Comparison of ENCODE assay signal across 8 mouse cellular contexts in genomic region chr14:55824481-55825215, GRCm38 (mm10). TPM values are rescaled to one million over a fixed set of nuclear protein-coding genes. Genes with fewer than 3 reads are reported as not detected.
DNase-seq lines count a peak whose midpoint lies in the region; ATAC-seq and TF ChIP-seq lines count a peak whose summit lies in the region.

No protein-coding gene starts in this region.

- peak overlapping the region; percentile 46 for H3K4me3 ChIP-seq in kidney, adult 2 months (ENCODE audit: insufficient read depth, low read depth, low read length)

- no peak for TF ChIP-seq CTCF in kidney, adult 2 months (conservative IDR thresholded peaks at IDR 0.05; ENCODE audit: insufficient read depth, insufficient read length, low read depth, low read length)

- H3K4me1 ChIP-seq in kidney, adult 2 months (ENCODE audit: control insufficient read depth, insufficient read depth, low read length) = no peaks in the 10 kb centered on the region

- ATAC-seq in erythroblast, adult 5-6 weeks (replicated peaks; ENCODE audit: low FRiP score, poor library complexity, severe bottlenecking) = no peak

- no peak for TF ChIP-seq POLR2A in kidney, adult 2 months (IDR thresholded peaks at IDR 0.05; ENCODE audit: low read depth, low read length)

- H3K36me3 ChIP-seq in kidney, adult 2 months (ENCODE audit: control insufficient read depth, insufficient read depth, low read length) = no peaks in the 10 kb centered on the region

- 12% methylated on average over 32 of the region's 32 CpGs for WGBS in kidney, adult 2 months

- peaks cover 2% of the 10 kb centered on the region for H3K27me3 ChIP-seq in kidney, adult 2 months (replicated peaks; ENCODE audit: control insufficient read depth, insufficient read depth, low read length)

- no peak overlapping the region for H3K27ac ChIP-seq in kidney, adult 2 months (ENCODE audit: insufficient read depth, low read depth, low read length)

- peak; percentile 13 for DNase-seq in kidney, adult 2 months
- no peak for DNase-seq in kidney, adult 9 months
- peak; percentile 79 for DNase-seq in embryo, embryonic 9.5 days (ENCODE audit: extremely low spot score)
- DNase-seq in heart, adult 9 months (ENCODE audit: low spot score in 2 of 2) = peak; percentile 50 to 52
- DNase-seq in kidney, postnatal 10 days = peak; percentile 85
- peak; percentile 70 for DNase-seq in mesoderm, embryonic 11.5 days (ENCODE audit: low read depth, low spot score)
- DNase-seq in urinary bladder, postnatal 25 days (ENCODE audit: low spot score) = peak; percentile 19

RNA-seq across cellular contexts. Expression of gene Nfatc4, which starts 1.7 kb away (rescaled TPM):
- polyA plus RNA-seq in kidney, adult 2 months (2012; rRNA removed) = 4.3 and 5.0 TPM in 2 replicates
- total RNA-seq in erythroblast, adult 5-6 weeks (2015; ENCODE audit: low replicate concordance) = not detected in 2 replicates
- total RNA-seq in erythroblast, adult 5-6 weeks (2017; ENCODE audit: low replicate concordance) = not detected in 2 replicates

RNA-seq across cellular contexts. Expression of gene Nynrin, which starts 29.2 kb away (rescaled TPM):
- polyA plus RNA-seq in kidney, adult 2 months (2012; rRNA removed) = 6.6 and 7.6 TPM in 2 replicates
- total RNA-seq in erythroblast, adult 5-6 weeks (2015; ENCODE audit: low replicate concordance) = 0.38 and 0.84 TPM in 2 replicates
- total RNA-seq in erythroblast, adult 5-6 weeks (2017; ENCODE audit: low replicate concordance) = 0.42 and 0.77 TPM in 2 replicates

RNA-seq across cellular contexts. Expression of gene Ripk3, which starts 36.0 kb away (rescaled TPM):
- polyA plus RNA-seq in kidney, adult 2 months (2012; rRNA removed) = 3.5 and 4.7 TPM in 2 replicates
- total RNA-seq in erythroblast, adult 5-6 weeks (2015; ENCODE audit: low replicate concordance) = 17.1 and 22.6 TPM in 2 replicates
- total RNA-seq in erythroblast, adult 5-6 weeks (2017; ENCODE audit: low replicate concordance) = 6.7 and 7.2 TPM in 2 replicates

RNA-seq across cellular contexts. Expression of gene Adcy4, which starts 40.8 kb away (rescaled TPM):
- polyA plus RNA-seq in kidney, adult 2 months (2012; rRNA removed) = 16.8 and 16.9 TPM in 2 replicates
- not detected in 2 replicates for total RNA-seq in erythroblast, adult 5-6 weeks (2015; ENCODE audit: low replicate concordance)
- total RNA-seq in erythroblast, adult 5-6 weeks (2017; ENCODE audit: low replicate concordance) = not detected in 2 replicates

RNA-seq across cellular contexts. Expression of gene Ltb4r1, which starts 58.9 kb away (rescaled TPM):
- polyA plus RNA-seq in kidney, adult 2 months (2012; rRNA removed) = 0.75 and 1.1 TPM in 2 replicates
- 6.3 and 14.8 TPM in 2 replicates for total RNA-seq in erythroblast, adult 5-6 weeks (2015; ENCODE audit: low replicate concordance)
- total RNA-seq in erythroblast, adult 5-6 weeks (2017; ENCODE audit: low replicate concordance) = 9.3 and 21.8 TPM in 2 replicates
